Mouse (Mus musculus) ES-Bruce4 (cell line): ENCODE data around the gene Bcl11a. TPM values are rescaled to one million over a fixed set of nuclear protein-coding genes. Genes with fewer than 3 reads are reported as not detected.

Experiments used
- H3K27ac ChIP-seq: 2 replicates; pipeline ENCODE4 v1.5.1; 2012; ENCODE audit warnings: low read length, inconsistent platforms; ENCODE audit not compliant: insufficient read depth
- H3K27me3 ChIP-seq: 2 replicates; pipeline ENCODE4 v1.6.1; 2012; ENCODE audit warnings: mild to moderate bottlenecking, low read length, inconsistent platforms; ENCODE audit not compliant: control insufficient read depth, poor library complexity, insufficient read depth, severe bottlenecking
- H3K36me3 ChIP-seq: 2 replicates; pipeline ENCODE4 v1.6.1; 2012; ENCODE audit warnings: inconsistent platforms, mild to moderate bottlenecking, low read length, moderate library complexity; ENCODE audit not compliant: control insufficient read depth, poor library complexity, insufficient read depth, severe bottlenecking
- H3K4me1 ChIP-seq: one replicate; pipeline ENCODE4 v1.8.1; 2011; ENCODE audit warnings: low read length; ENCODE audit not compliant: control insufficient read depth, insufficient read depth
- H3K4me3 ChIP-seq: 2 replicates; pipeline ENCODE4 v1.5.1; 2011; ENCODE audit warnings: low read depth, mild to moderate bottlenecking, low read length
- H3K9ac ChIP-seq: 2 replicates; pipeline ENCODE4 v1.6.1; 2012; ENCODE audit warnings: low read depth, mild to moderate bottlenecking, inconsistent platforms; ENCODE audit not compliant: poor library complexity, severe bottlenecking
- H3K9me3 ChIP-seq: replicated peaks from 2 replicates; pipeline ENCODE4 v1.6.1; 2012; ENCODE audit warnings: mild to moderate bottlenecking, low read length, inconsistent platforms; ENCODE audit not compliant: control insufficient read depth, poor library complexity, insufficient read depth, severe bottlenecking
- CTCF ChIP-seq: IDR thresholded peaks from one replicate; pipeline ENCODE4 v1.8.1; 2011; ENCODE audit warnings: low read depth, low read length
- EP300 ChIP-seq: IDR thresholded peaks from 2 replicates; pipeline ENCODE4 v1.6.1; 2011; ENCODE audit warnings: low read depth, low read length; ENCODE audit not compliant: insufficient read depth
- POLR2A ChIP-seq: IDR thresholded peaks from one replicate; pipeline ENCODE4 v1.8.1; 2011; ENCODE audit warnings: low read length; ENCODE audit not compliant: insufficient read depth
- polyA plus RNA-seq: library from polyadenylated mRNA; stranded (reverse); fragments of >200 nt; gene quantifications from 2 replicates; pipeline ENCODE4 v1.2.4, GENCODE M21; 2011; ENCODE audit warnings: low read depth; ENCODE audit not compliant: missing spikeins, insufficient read depth, insufficient read length

The Bcl11a gene
- polyA plus RNA-seq, 1 experiment, result 0.36 TPM

DNA sequence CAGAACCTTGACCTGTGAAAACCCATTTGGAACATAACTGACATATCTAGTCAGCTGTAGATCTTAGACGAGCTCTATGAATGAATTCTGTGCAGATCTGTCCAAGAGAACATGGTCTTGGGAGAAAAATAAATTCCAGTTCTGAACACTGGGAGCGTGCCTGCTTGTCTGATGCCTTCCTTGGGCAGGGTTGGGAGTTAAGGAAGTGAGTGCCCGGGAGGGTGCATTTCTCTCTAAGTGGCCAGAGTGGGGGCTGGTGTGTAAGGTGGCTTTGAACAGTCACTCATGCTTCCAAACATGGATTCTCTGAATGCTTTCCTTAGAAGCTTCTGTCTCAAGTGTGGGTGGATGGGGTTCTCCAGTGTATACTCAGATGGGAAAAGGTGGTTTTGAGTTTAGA, 31.1 kb downstream of the Bcl11a start:
- TF ChIP-seq POLR2A, result no peak
- TF ChIP-seq CTCF, result no peak
- TF ChIP-seq EP300, result no peak
- no peaks in the 10 kb centered on the region for H3K36me3 ChIP-seq
- H3K4me1 ChIP-seq, result peaks cover 4% of the 10 kb centered on the region
- no peaks in the 10 kb centered on the region for H3K9me3 ChIP-seq
- no peak overlapping the region for H3K9ac ChIP-seq
- H3K27ac ChIP-seq, result no peak overlapping the region
- H3K4me3 ChIP-seq, result no peak overlapping the region
- H3K27me3 ChIP-seq, result no peaks in the 10 kb centered on the region

DNA sequence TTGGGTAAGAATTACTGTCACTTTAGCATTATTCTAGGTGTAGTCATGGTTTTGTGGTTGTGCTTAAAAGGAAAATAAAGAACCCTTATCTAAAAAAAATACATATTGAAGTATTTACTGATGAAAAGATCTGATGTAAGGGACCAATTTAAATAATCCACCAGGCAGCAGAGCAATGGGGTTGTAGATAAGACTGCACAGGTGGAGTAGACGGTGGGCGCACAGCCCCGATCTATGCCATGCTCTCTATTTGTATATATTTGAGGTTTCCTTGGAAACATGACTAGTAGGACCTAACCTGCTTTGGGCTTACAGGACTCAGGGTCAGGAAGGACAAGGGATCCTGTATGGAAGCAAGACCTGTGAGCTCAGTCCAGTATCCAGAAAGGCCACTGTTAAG, 31.5 kb downstream of the Bcl11a start:
- H3K4me1 ChIP-seq, result peaks cover 4% of the 10 kb centered on the region
- H3K27me3 ChIP-seq, result no peaks in the 10 kb centered on the region
- TF ChIP-seq POLR2A (no peak), EP300 (no peak), CTCF (no peak)
- H3K9ac ChIP-seq, result no peak overlapping the region
- H3K9me3 ChIP-seq, result no peaks in the 10 kb centered on the region
- H3K4me3 ChIP-seq, result no peak overlapping the region
- no peaks in the 10 kb centered on the region for H3K36me3 ChIP-seq
- H3K27ac ChIP-seq, result no peak overlapping the region

DNA sequence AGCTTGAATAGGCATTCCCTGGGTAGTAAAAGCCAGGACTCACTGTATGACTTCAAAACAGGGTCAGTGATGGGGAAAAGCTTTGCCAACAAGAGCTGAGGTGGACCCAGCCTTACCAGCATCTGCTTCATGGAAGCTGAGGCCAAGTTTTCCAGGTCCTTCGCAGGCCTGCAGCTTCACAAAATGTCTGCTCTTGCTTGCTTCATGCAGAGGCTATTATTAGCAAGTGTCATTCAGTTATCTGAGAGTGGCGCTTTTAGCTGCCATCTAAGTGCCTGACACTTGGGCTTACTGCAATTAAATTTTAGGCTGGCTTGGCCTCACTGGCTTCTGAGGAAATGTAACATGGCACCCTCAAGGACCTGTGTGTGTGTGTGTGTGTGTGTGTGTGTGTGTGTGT, 32.3 kb downstream of the Bcl11a start:
- H3K36me3 ChIP-seq, result no peaks in the 10 kb centered on the region
- TF ChIP-seq EP300, result no peak
- TF ChIP-seq CTCF, result no peak
- no peak for TF ChIP-seq POLR2A
- H3K9ac ChIP-seq, result no peak overlapping the region
- no peak overlapping the region for H3K4me3 ChIP-seq
- peaks cover 4% of the 10 kb centered on the region for H3K4me1 ChIP-seq
- H3K9me3 ChIP-seq, result no peaks in the 10 kb centered on the region
- H3K27me3 ChIP-seq, result no peaks in the 10 kb centered on the region
- no peak overlapping the region for H3K27ac ChIP-seq

DNA sequence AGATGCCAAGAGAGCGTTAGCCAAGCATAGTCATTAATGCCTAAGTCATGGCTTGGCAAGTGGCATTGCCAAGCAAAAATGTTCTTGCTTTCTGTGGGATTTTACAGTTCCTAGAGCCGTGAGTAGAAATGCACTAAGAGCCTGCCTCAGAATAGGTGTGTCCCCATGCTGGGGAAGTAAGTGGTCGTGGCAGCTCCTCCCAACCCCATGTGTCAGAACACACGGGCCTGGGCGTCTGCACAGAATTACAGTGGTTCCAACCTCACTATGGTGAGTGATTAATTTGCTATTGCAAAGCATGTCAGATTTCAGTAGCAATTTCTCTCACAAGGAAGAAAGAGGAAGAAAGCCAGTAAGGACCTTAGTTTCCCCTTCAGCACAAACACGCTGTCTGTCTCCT, 33.9 kb downstream of the Bcl11a start:
- H3K9me3 ChIP-seq, result no peaks in the 10 kb centered on the region
- no peak overlapping the region for H3K9ac ChIP-seq
- no peaks in the 10 kb centered on the region for H3K36me3 ChIP-seq
- no peak overlapping the region for H3K4me3 ChIP-seq
- H3K4me1 ChIP-seq, result peaks cover 4% of the 10 kb centered on the region
- no peak for TF ChIP-seq POLR2A
- TF ChIP-seq EP300, result no peak
- no peak for TF ChIP-seq CTCF
- 0 out of 2 replicates have a peak overlapping the region, but pooled peaks have one; percentile 22 for H3K27ac ChIP-seq
- H3K27me3 ChIP-seq, result no peaks in the 10 kb centered on the region

DNA sequence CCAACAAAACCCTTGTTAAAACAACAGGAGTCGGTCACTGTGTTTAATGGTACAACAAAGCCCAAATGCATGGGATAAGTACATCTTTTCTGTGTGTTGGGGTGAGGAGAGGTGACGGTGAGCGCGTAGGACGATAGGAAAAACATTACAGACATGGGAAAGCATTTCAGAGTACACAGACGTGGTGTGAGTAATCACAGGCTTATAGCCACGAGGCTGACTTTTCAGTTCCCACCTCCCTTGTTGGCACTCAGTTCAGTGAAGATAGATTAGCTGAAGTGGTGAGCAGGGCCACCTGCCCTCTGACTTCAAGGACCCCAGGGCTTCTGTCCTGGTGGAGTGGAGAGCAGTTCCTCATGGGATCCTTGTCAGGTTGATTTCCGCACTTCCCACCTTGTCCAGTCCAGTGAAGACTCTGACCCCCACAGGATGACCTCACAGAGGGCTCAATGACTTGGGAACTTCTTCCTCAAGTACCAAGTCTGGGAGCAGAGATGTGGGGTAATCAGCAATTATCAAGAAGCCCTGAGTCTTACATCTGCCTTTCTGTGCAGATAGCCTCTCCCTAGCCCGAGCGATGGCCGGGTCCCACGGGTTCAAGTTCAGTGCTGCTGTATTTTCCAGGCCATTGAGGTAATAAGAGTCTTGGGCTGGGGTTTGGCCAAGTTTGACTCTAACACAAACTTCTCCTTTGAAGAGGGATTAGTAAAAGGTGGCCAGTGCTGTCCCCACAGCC, 37.3 kb downstream of the Bcl11a start:
- Histone ChIP-seq H3K9me3 (no peaks in the 10 kb centered on the region), H3K36me3 (no peaks in the 10 kb centered on the region), H3K4me1 (peaks cover 4% of the 10 kb centered on the region), H3K9ac (no peak overlapping the region), H3K27ac (no peak overlapping the region), H3K27me3 (no peaks in the 10 kb centered on the region), H3K4me3 (no peak overlapping the region)
- TF ChIP-seq POLR2A, result no peak
- TF ChIP-seq CTCF, result no peak
- no peak for TF ChIP-seq EP300

DNA sequence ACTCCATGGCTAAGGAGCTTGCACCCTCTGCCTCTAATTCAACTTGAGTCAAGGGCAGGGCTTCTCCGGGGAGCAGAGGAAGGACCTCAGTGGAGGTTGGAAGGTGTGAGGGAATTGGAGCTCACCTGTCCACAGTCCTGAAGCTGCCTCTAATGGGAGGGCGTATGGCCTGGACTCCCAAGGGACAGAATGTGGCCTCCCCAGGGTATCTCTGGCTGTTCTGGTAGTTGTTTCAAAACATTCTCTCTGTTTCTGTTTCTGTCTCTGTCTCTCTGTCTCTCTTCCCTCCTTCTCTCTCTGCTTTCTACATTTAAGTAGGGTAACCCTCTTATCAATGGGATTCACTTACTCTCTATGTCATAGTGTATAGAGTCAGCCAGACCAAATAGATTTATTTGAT, 38.2 kb downstream of the Bcl11a start:
- peaks cover 4% of the 10 kb centered on the region for H3K4me1 ChIP-seq
- H3K4me3 ChIP-seq, result no peak overlapping the region
- H3K9me3 ChIP-seq, result no peaks in the 10 kb centered on the region
- no peaks in the 10 kb centered on the region for H3K36me3 ChIP-seq
- TF ChIP-seq EP300, result no peak
- TF ChIP-seq CTCF, result no peak
- TF ChIP-seq POLR2A, result no peak
- no peaks in the 10 kb centered on the region for H3K27me3 ChIP-seq
- H3K27ac ChIP-seq, result no peak overlapping the region
- no peak overlapping the region for H3K9ac ChIP-seq
